ENCODE assay signal across 26 mouse cellular contexts in genomic region chr11:52402566-52402965, GRCm38 (mm10). TPM values are rescaled to one million over a fixed set of nuclear protein-coding genes. Genes with fewer than 3 reads are reported as not detected.
A peak's percentile ranks its signal among the peaks of the same experiment; 100 is the strongest.
DNase-seq lines count a peak whose midpoint lies in the region; ATAC-seq and TF ChIP-seq lines count a peak whose summit lies in the region.
"Had no signal": no experiment of that assay in that cellular context is flagged by ENCODE, and none has a peak within 500 bp of the region (broad histone marks: within the 10 kb centered on the region; RNA-seq: fewer than 3 reads in every experiment).

No protein-coding gene starts in this region.

- WGBS in kidney, embryonic 16.5 days = 25% methylated on average over 1 of the region's 1 CpGs
- WGBS in kidney, postnatal 0 days = 44% methylated on average over 1 of the region's 1 CpGs
- WGBS in liver, embryonic 16.5 days (ENCODE audit: insufficient replicate concordance) = 58% methylated on average over 1 of the region's 1 CpGs
- WGBS in midbrain, embryonic 15.5 days = 80% methylated on average over 1 of the region's 1 CpGs

- peak; percentile 45 for DNase-seq in kidney, adult 18-20 months
- peak; percentile 30 for DNase-seq in MN1 (ENCODE audit: low spot score)
- peak; percentile 18 for DNase-seq in kidney, postnatal 0 days (ENCODE audit: low spot score)
- DNase-seq in gastrocnemius, adult 18-20 months (ENCODE audit: low spot score) = no peak
- DNase-seq: adrenal gland, postnatal 14 days; cerebellum, adult 11 months; cerebellum, adult 9-10 months; cerebellum, postnatal 36 days; gastrocnemius, adult 2 months; gastrocnemius, postnatal 36 days; heart, postnatal 14 days; layer of hippocampus, adult 9-11 months; lung, postnatal 4 days; thymus, adult 2 months; thymus, postnatal 36 days had no signal

- peaks cover 36% of the 10 kb centered on the region for H3K36me3 ChIP-seq in kidney, embryonic 16.5 days (ENCODE audit: insufficient read depth, low read length)
- H3K36me3 ChIP-seq in kidney, postnatal 0 days (ENCODE audit: insufficient read depth, low read length) = peaks cover 13% of the 10 kb centered on the region
- peaks cover 13% of the 10 kb centered on the region for H3K36me3 ChIP-seq in liver, embryonic 16.5 days (ENCODE audit: control insufficient read depth, insufficient read depth)
- H3K36me3 ChIP-seq in midbrain, embryonic 15.5 days (replicated peaks) = peaks cover 22% of the 10 kb centered on the region

- no peak for ATAC-seq in kidney, embryonic 16.5 days (ENCODE audit: low FRiP score, low TSS enrichment)
- peak; percentile 57; the same call in 1 of the 2 replicates for ATAC-seq in kidney, postnatal 0 days (replicated peaks; ENCODE audit: low FRiP score, low read depth)
- ATAC-seq in liver, embryonic 16.5 days (ENCODE audit: low read depth) = peak; percentile 67
- ATAC-seq in midbrain, embryonic 15.5 days (replicated peaks) = no peak
- ATAC-seq: forebrain, embryonic 15.5 days; inflammation-experienced regulatory T-cells, adult 6 months; midbrain, embryonic 13.5 days had no signal

- H3K4me3 ChIP-seq in kidney, embryonic 16.5 days (ENCODE audit: low read length) = no peak overlapping the region
- no peak overlapping the region for H3K4me3 ChIP-seq in kidney, postnatal 0 days (replicated peaks; ENCODE audit: low read depth, low read length)
- H3K4me3 ChIP-seq in liver, embryonic 16.5 days (ENCODE audit: low read depth, low read length) = no peak overlapping the region
- no peak overlapping the region for H3K4me3 ChIP-seq in midbrain, embryonic 15.5 days
- H3K4me3 ChIP-seq: embryonic facial prominence, embryonic 12.5 days; forebrain, embryonic 15.5 days; gastrocnemius, adult 2 months; hindbrain, embryonic 10.5 days; hindbrain, embryonic 15.5 days; megakaryocyte, embryonic 14.5 days; midbrain, embryonic 13.5 days had no signal

- no peak overlapping the region for H3K4me2 ChIP-seq in kidney, embryonic 16.5 days (replicated peaks; ENCODE audit: low read depth, low read length)
- H3K4me2 ChIP-seq in kidney, postnatal 0 days (ENCODE audit: low read length) = no peak overlapping the region
- H3K4me2 ChIP-seq in liver, embryonic 16.5 days (ENCODE audit: low read depth, low read length) = no peak overlapping the region
- no peak overlapping the region for H3K4me2 ChIP-seq in midbrain, embryonic 15.5 days
- H3K4me2 ChIP-seq: embryonic facial prominence, embryonic 12.5 days; forebrain, embryonic 15.5 days; hindbrain, embryonic 15.5 days; midbrain, embryonic 13.5 days had no signal

- no peak overlapping the region for H3K9ac ChIP-seq in kidney, embryonic 16.5 days (replicated peaks; ENCODE audit: low read length)
- H3K9ac ChIP-seq in kidney, postnatal 0 days (ENCODE audit: low read depth, low read length) = no peak overlapping the region
- H3K9ac ChIP-seq in liver, embryonic 16.5 days (ENCODE audit: low read depth, low read length) = no peak overlapping the region
- H3K9ac ChIP-seq in midbrain, embryonic 15.5 days = no peak overlapping the region
- H3K9ac ChIP-seq: embryonic facial prominence, embryonic 12.5 days; forebrain, embryonic 15.5 days; hindbrain, embryonic 15.5 days; liver, embryonic 14.5 days; midbrain, embryonic 13.5 days had no signal

- no peak for TF ChIP-seq CTCF in kidney, postnatal 0 days (IDR thresholded peaks at IDR 0.05; ENCODE audit: low read depth)

- H3K27me3 ChIP-seq in kidney, embryonic 16.5 days (ENCODE audit: insufficient read depth, low read length) = no peaks in the 10 kb centered on the region
- H3K27me3 ChIP-seq in kidney, postnatal 0 days (ENCODE audit: insufficient read depth, low read length) = no peaks in the 10 kb centered on the region
- no peaks in the 10 kb centered on the region for H3K27me3 ChIP-seq in liver, embryonic 16.5 days (ENCODE audit: control insufficient read depth, insufficient read depth, low read depth, low read length)
- H3K27me3 ChIP-seq in midbrain, embryonic 15.5 days (replicated peaks) = no peaks in the 10 kb centered on the region
- H3K27me3 ChIP-seq: embryonic facial prominence, embryonic 12.5 days; forebrain, embryonic 15.5 days; hindbrain, embryonic 15.5 days; megakaryocyte, embryonic 14.5 days; midbrain, embryonic 13.5 days had no signal

- H3K27ac ChIP-seq in kidney, embryonic 16.5 days (ENCODE audit: low read length) = no peak overlapping the region
- H3K27ac ChIP-seq in kidney, postnatal 0 days = 0 out of 2 replicates have a peak overlapping the region, but pooled peaks have one; percentile 19
- no peak overlapping the region; the same call in 1 of the 2 replicates for H3K27ac ChIP-seq in liver, embryonic 16.5 days (ENCODE audit: low read length)
- H3K27ac ChIP-seq in midbrain, embryonic 15.5 days = no peak overlapping the region
- H3K27ac ChIP-seq: embryonic facial prominence, embryonic 12.5 days; forebrain, embryonic 15.5 days; gastrocnemius, adult 2 months; hindbrain, embryonic 10.5 days; hindbrain, embryonic 15.5 days; liver, embryonic 14.5 days; midbrain, embryonic 13.5 days had no signal

- peaks cover 32% of the 10 kb centered on the region for H3K4me1 ChIP-seq in kidney, embryonic 16.5 days (ENCODE audit: insufficient read depth, low read length)
- peaks cover 17% of the 10 kb centered on the region; the same call in 1 of the 2 replicates for H3K4me1 ChIP-seq in kidney, postnatal 0 days (replicated peaks; ENCODE audit: insufficient read depth, low read length)
- H3K4me1 ChIP-seq in liver, embryonic 16.5 days (ENCODE audit: control insufficient read depth, low read depth, low read length) = peaks cover 13% of the 10 kb centered on the region
- H3K4me1 ChIP-seq in midbrain, embryonic 15.5 days = peaks cover 15% of the 10 kb centered on the region

- no peaks in the 10 kb centered on the region for H3K9me3 ChIP-seq in kidney, embryonic 16.5 days (ENCODE audit: low read length)
- no peaks in the 10 kb centered on the region for H3K9me3 ChIP-seq in kidney, postnatal 0 days (replicated peaks; ENCODE audit: low read length)
- H3K9me3 ChIP-seq in liver, embryonic 16.5 days (replicated peaks; ENCODE audit: control insufficient read depth, low read length) = no peaks in the 10 kb centered on the region
- H3K9me3 ChIP-seq in midbrain, embryonic 15.5 days = no peaks in the 10 kb centered on the region
- H3K9me3 ChIP-seq: embryonic facial prominence, embryonic 12.5 days; forebrain, embryonic 15.5 days; hindbrain, embryonic 10.5 days; hindbrain, embryonic 15.5 days; megakaryocyte, embryonic 14.5 days; midbrain, embryonic 13.5 days had no signal

RNA-seq across cellular contexts. Expression of gene 9530068E07Rik, which starts 6.3 kb away (rescaled TPM):
- 251 and 263 TPM in 2 replicates for polyA plus RNA-seq in kidney, embryonic 16.5 days (2015; fragmentation: Nextera tagmentation; extraction: Ambion mirVana)
- polyA plus RNA-seq in kidney, postnatal 0 days (2015; fragmentation: Nextera tagmentation; extraction: Ambion mirVana) = 228 and 245 TPM in 2 replicates
- 54.4 and 54.6 TPM in 2 replicates for polyA plus RNA-seq in liver, embryonic 16.5 days (2015; fragmentation: Nextera tagmentation; extraction: Ambion mirVana)
- polyA plus RNA-seq in midbrain, embryonic 15.5 days (2015; fragmentation: Nextera tagmentation; extraction: Ambion mirVana) = 129 TPM in 2 replicates
- total RNA-seq in gastrocnemius, adult 18-20 months (2021) = 10 to 100 TPM; 41.5 to 45.8 TPM

RNA-seq across cellular contexts. Expression of gene Vdac1, which starts 41.9 kb away (rescaled TPM):
- polyA plus RNA-seq in kidney, embryonic 16.5 days (2015; fragmentation: Nextera tagmentation; extraction: Ambion mirVana) = 407 and 427 TPM in 2 replicates
- 355 and 398 TPM in 2 replicates for polyA plus RNA-seq in kidney, postnatal 0 days (2015; fragmentation: Nextera tagmentation; extraction: Ambion mirVana)
- 120 and 121 TPM in 2 replicates for polyA plus RNA-seq in liver, embryonic 16.5 days (2015; fragmentation: Nextera tagmentation; extraction: Ambion mirVana)
- polyA plus RNA-seq in midbrain, embryonic 15.5 days (2015; fragmentation: Nextera tagmentation; extraction: Ambion mirVana) = 334 and 335 TPM in 2 replicates
- total RNA-seq in gastrocnemius, adult 18-20 months (2021) = 1,000 to 10,000 TPM; 1,411 to 1,472 TPM

Comparison
In these comparisons a context has a peak if more than half of its experiments do, and no peak if none do; other contexts are left out.
1. ATAC-seq: peak in kidney, postnatal 0 days (single experiment) and liver, embryonic 16.5 days (single experiment); none in kidney, embryonic 16.5 days (single experiment) and midbrain, embryonic 15.5 days (single experiment).